Mouse (Mus musculus) hindlimb bud, embryonic 11.5 days (tissue): Measurements from ENCODE around the gene Olfm2.
"Not testable (repeated sequence)": the region's sequence is repeated elsewhere in the genome, so short reads cannot be mapped to it uniquely, and the experiment has no call there.

ENCODE experiments used
- DNase-seq: peaks from one replicate; pipeline ENCODE4 v3.0.0-alpha.2; 2012; ENCODE audit warnings: low read depth, low spot score; ENCODE audit errors: extremely low spot score

The Olfm2 gene

DNA sequence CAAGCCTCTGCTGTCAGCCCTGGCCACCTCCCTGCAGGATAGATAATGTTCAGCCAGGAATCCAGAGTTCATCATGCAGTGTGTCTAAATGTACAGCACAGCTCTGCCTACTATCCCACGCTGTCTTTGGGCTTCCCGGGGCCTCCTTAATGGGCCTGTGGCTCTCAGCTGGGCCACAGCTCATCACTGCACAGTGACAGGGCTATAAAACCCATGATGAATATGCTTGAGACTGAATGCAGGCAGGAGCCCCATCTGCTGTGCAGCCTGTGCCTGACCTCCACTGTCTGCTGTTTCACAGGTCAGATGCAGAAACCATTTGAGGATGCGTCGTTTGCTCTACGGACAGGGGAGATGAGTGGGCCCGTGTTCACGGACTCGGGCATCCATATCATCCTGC lies 83.3 kb downstream of the Olfm2 start:
- DNase-seq, result no peak

GRCm38 (mm10) chr9:20662325-20662724 lies 83.8 kb downstream of the Olfm2 start:
- no peak for DNase-seq

- DNase-seq, result no peak
Measured at GRCm38 (mm10) chr9:20657546-20657945, 88.6 kb downstream of the Olfm2 start.

GRCm38 (mm10) chr9:20653859-20654258 lies 92.3 kb downstream of the Olfm2 start:
- no peak for DNase-seq

DNA sequence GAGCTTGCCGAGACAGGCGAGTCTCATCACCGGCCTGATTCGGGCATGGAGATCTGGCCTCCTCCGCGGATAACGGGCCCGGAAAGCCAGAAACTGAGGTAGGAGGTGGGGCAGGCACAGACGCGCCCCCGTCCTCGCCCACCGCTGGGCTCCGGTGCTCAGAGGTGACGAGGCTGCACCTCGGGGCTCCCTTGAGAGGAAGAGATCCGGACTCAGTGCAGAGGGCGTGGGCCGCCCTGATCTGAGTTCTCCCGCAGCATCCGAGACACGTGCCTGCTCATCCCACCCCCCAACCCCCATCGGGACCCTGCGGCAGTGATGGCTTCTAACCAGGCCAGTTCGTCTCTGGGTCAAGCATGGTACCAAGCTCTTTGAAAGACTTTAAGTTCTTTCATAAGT lies 93.9 kb downstream of the Olfm2 start:
- no peak for DNase-seq

- peak; percentile 96 for DNase-seq
Measured at GRCm38 (mm10) chr9:20651602-20652259, 94.4 kb downstream of the Olfm2 start, which contains the start of gene Pin1. Gene Pin1, plus strand, starts transcription at chr9:20652095.

GRCm38 (mm10) chr9:20645121-20645520 lies 101.0 kb downstream of the Olfm2 start:
- no peak for DNase-seq

DNA sequence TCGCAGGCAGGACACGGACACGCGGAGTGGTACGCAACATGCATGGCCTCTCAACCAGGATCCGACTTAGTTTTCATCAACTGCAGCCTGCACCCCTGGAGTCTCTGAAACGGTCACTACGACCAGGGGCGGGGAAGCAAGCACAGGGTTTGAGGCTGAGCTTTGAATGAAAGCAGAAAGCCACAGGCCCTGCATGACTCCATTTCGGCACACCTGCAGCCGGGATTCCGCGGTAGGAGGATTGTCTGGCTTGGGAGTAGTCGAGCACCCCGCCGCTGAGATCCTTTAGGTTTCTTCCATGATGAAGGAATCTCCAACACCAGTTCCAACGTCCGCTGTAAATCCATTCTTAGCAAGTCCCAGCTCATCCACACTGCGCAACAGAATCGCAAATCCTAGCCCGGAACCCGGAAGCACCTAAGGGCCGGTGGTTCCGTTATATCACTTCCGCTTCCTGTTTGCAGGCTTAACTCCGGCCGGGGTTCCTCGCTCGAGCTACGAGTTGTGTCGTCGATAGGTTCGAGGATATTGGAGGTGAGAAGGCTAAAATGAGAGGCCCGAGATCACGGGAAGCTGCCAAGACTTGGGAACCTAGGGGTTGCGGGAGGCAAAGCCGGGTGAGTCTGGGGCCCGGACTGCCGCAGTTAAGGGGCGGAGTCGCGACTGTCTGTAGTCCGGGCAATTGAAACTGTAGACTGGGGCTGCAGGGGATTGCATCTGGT lies 101.6 kb downstream of the Olfm2 start, which contains the start of gene Fbxl12:
TSS of gene Fbxl12 (minus strand) at position 408 of the 722 bp plus-strand sequence.
- peak; percentile 37 for DNase-seq

DNA sequence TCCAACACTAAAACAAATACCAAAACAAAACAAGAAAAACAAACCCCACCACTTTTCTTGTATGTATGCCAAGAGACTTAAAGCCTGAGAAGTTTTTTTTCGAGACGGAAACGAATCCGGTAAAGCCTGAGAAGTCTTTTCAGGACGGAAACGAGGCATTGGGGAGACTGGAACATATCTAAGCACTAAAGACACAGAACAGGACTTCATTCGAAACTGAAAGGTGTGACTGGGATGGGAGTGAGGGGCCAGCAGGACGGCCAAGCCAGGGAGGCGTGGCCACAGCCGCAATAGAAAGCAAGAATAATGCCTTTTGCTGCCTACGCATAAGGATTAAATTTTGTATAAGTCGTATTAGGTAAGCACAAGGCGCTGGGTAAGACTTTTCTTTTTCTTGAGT lies 102.4 kb downstream of the Olfm2 start:
- DNase-seq, result no peak

GRCm38 (mm10) chr9:20642896-20643466 lies 103.2 kb downstream of the Olfm2 start:
- DNase-seq, result peak; percentile 56

DNA sequence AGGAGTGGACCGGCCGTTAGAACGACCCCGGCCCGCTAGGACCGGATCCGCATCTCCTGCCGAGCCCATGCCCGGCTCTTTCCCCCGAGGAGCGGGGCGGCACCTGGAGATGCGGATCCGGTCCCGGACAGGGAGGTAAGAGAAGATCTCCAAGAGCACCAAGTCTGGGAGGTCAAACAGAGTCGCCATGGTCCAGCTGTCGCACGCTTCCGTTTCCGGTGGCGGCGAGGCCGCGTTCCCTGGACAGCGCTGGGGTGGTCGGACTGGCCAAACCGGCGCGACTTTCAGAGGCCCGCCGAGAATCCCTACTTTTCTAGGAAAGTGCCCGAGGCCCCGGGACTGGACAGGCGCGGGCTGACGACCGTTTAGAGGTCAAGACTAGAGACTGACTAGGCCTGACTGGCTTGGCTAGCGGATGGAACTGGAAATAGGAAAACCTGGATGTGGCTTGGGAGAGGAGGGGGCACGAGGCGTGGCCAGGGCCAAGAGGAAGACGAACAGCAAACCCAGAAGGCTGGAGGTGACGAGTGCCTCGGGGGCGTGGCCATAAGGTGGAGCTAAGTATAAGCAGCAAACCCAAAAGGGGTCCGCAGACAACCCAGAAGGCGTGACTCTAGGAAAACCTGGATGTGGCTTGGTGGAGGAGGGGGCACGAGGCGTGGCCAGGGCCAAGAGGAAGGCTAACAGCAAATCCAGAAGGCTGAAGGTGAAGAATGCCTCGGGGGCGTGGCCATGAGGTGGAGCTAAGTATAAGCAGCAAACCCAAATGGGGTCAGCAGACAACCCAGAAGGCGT lies 103.9 kb downstream of the Olfm2 start, which contains the start of gene Ubl5:
TSS of gene Ubl5 (plus strand) at position 778 of the 795 bp plus-strand sequence.
- DNase-seq, result peak; percentile 94

- DNase-seq, result no peak
Measured at GRCm38 (mm10) chr9:20641501-20641900, 104.6 kb downstream of the Olfm2 start.

- no peak for DNase-seq
Measured at GRCm38 (mm10) chr9:20639486-20639885, 106.7 kb downstream of the Olfm2 start.

DNA sequence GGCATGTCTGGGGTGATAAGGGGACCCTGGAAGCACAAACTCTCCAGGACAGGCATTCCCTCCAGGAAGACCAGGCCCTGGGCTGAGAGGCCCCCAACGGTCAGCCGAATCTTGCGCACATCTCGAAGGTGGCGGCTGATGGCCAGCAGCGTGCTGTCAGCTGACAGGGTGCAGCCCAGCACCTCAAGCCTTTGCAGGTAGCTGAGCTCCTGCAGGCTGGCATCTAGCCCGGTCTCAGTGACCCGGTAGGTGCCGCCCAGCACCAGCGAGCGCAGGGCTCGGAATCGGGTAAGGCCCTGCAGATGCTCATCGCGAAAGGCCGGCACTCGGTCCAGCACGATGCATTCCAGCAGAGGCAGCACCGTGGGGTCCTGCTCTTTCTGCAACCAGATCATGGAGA lies 107.6 kb downstream of the Olfm2 start:
- no peak for DNase-seq

GRCm38 (mm10) chr9:20636790-20637189 lies 109.4 kb downstream of the Olfm2 start:
- no peak for DNase-seq

GRCm38 (mm10) chr9:20636256-20636655 lies 109.9 kb downstream of the Olfm2 start:
- no peak for DNase-seq

- DNase-seq, result not testable (repeated sequence)
Measured at GRCm38 (mm10) chr9:20635676-20636075, 110.5 kb downstream of the Olfm2 start.

DNA sequence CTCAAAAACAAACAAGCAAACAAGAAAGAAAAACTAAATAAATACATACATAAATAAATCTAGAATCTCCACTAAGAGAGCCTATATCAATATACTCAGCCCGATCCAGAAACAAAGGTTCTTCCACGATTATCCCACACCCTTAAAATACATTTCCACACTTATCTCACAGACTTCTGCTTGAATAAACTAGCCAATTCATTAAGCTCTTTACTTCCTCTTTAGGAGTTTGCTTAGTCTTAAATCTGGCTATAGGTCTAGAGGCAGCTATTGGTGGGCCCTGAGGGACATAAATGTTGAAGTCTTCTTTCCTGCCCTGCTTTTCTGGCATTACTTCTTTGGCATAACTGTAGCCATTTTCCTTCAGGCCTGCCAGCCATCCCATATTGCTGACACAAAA lies 114.8 kb downstream of the Olfm2 start:
- no peak for DNase-seq
